In genomic region chr14:118795915-118796693, GRCm38 (mm10) we compare ENCODE assay signal across 9 mouse cellular contexts. TPM values are rescaled to one million over a fixed set of nuclear protein-coding genes. Genes with fewer than 3 reads are reported as not detected.
DNase-seq lines count a peak whose midpoint lies in the region; ATAC-seq and TF ChIP-seq lines count a peak whose summit lies in the region.
"Had no signal": no experiment of that assay in that cellular context is flagged by ENCODE, and none has a peak within 500 bp of the region (broad histone marks: within the 10 kb centered on the region; RNA-seq: fewer than 3 reads in every experiment).

No protein-coding gene starts in this region.

- peak; percentile 52; the same call in 1 of the 2 replicates for ATAC-seq in midbrain, embryonic 11.5 days (ENCODE audit: low FRiP score)
- ATAC-seq in midbrain, embryonic 13.5 days, result no peak
- ATAC-seq in granulocyte monocyte progenitor cell, adult 5-6 weeks (replicated peaks; ENCODE audit: poor library complexity, severe bottlenecking), result peak; percentile 47

- no peak for TF ChIP-seq POLR2A in liver, adult 2 months (IDR thresholded peaks at IDR 0.05; ENCODE audit: extremely low read depth, insufficient read depth, low read length)

- H3K27me3 ChIP-seq in midbrain, embryonic 11.5 days (ENCODE audit: control insufficient read depth, insufficient read depth, low read length), result no peaks in the 10 kb centered on the region
- peaks cover 4% of the 10 kb centered on the region; the same call in 1 of the 2 replicates for H3K27me3 ChIP-seq in midbrain, embryonic 13.5 days
- no peaks in the 10 kb centered on the region for H3K27me3 ChIP-seq in liver, adult 2 months (ENCODE audit: control insufficient read depth, insufficient read depth, low read length)

- H3K36me3 ChIP-seq in midbrain, embryonic 11.5 days (ENCODE audit: control insufficient read depth, insufficient read depth, low read length), result no peaks in the 10 kb centered on the region
- no peaks in the 10 kb centered on the region for H3K36me3 ChIP-seq in midbrain, embryonic 13.5 days
- no peaks in the 10 kb centered on the region for H3K36me3 ChIP-seq in liver, adult 2 months (ENCODE audit: control insufficient read depth, insufficient read depth, low read length)

- no peaks in the 10 kb centered on the region for H3K4me1 ChIP-seq in midbrain, embryonic 11.5 days (ENCODE audit: control insufficient read depth, insufficient read depth, low read length)
- 0 out of 2 replicates have a peak, but pooled peaks cover 9% of the 10 kb centered on the region for H3K4me1 ChIP-seq in midbrain, embryonic 13.5 days (replicated peaks)
- peaks cover 6% of the 10 kb centered on the region for H3K4me1 ChIP-seq in liver, adult 2 months (ENCODE audit: control insufficient read depth, insufficient read depth, low read length)

- no peak overlapping the region for H3K4me3 ChIP-seq in midbrain, embryonic 11.5 days (ENCODE audit: low read depth, low read length)
- H3K4me3 ChIP-seq in midbrain, embryonic 13.5 days (replicated peaks), result no peak overlapping the region
- no peak overlapping the region for H3K4me3 ChIP-seq in liver, adult 2 months (ENCODE audit: insufficient read depth, low read depth, low read length)

- no peaks in the 10 kb centered on the region for H3K9me3 ChIP-seq in midbrain, embryonic 11.5 days (ENCODE audit: control insufficient read depth, low read length)
- H3K9me3 ChIP-seq in midbrain, embryonic 13.5 days, result no peaks in the 10 kb centered on the region

- peak; percentile 60 for DNase-seq in midbrain, embryonic 11.5 days (ENCODE audit: low spot score, missing footprints)
- peak; percentile 89 for DNase-seq in liver, adult 2 months (ENCODE audit: extremely low read depth, low read depth, low spot score)
- DNase-seq in thymus, postnatal 14 days, result peak; percentile 62
- no peak for DNase-seq in adrenal gland, postnatal 10 days
- no peak for DNase-seq in left cerebral cortex, adult 8-10 months (ENCODE audit: low spot score in 2 of 2)
- DNase-seq: gastrocnemius, postnatal 14 days had no signal

- no peak overlapping the region for H3K9ac ChIP-seq in midbrain, embryonic 11.5 days (ENCODE audit: low read length)
- no peak overlapping the region for H3K9ac ChIP-seq in midbrain, embryonic 13.5 days (replicated peaks)
- H3K9ac ChIP-seq in liver, adult 2 months (ENCODE audit: low read depth, low read length), result no peak overlapping the region

- H3K79me2 ChIP-seq in liver, adult 2 months (ENCODE audit: control insufficient read depth, insufficient read depth, low read length), result no peaks in the 10 kb centered on the region

- WGBS in midbrain, embryonic 11.5 days, result 70% methylated on average over 10 of the region's 10 CpGs
- 69% methylated on average over 10 of the region's 10 CpGs for WGBS in midbrain, embryonic 13.5 days
- WGBS in liver, adult 2 months, result 39% methylated on average over 10 of the region's 10 CpGs

- no peak overlapping the region for H3K4me2 ChIP-seq in midbrain, embryonic 11.5 days
- no peak overlapping the region for H3K4me2 ChIP-seq in midbrain, embryonic 13.5 days (replicated peaks)

- TF ChIP-seq CTCF in liver, adult 2 months (IDR thresholded peaks at IDR 0.05; ENCODE audit: low read depth, low read length), result no peak

- no peak overlapping the region for H3K27ac ChIP-seq in midbrain, embryonic 11.5 days (ENCODE audit: low read depth, low read length)
- H3K27ac ChIP-seq in midbrain, embryonic 13.5 days, result no peak overlapping the region
- H3K27ac ChIP-seq in liver, adult 2 months (replicated peaks; ENCODE audit: insufficient read depth, low read depth, low read length), result no peak overlapping the region
- H3K27ac ChIP-seq: macrophage had no signal

RNA-seq across cellular contexts. Expression of gene Cldn10, which starts 8.4 kb away (rescaled TPM):
- 0.66 and 0.86 TPM in 2 replicates for polyA plus RNA-seq in midbrain, embryonic 11.5 days (2014; fragmentation: Nextera tagmentation; extraction: Ambion mirVana)
- 0.99 and 1.0 TPM in 2 replicates for polyA plus RNA-seq in midbrain, embryonic 13.5 days (2015; fragmentation: Nextera tagmentation; extraction: Ambion mirVana)
- total RNA-seq in granulocyte monocyte progenitor cell, adult 5-6 weeks (2014; fragmentation: Nextera tagmentation), result not detected in 2 replicates
- 0.31 TPM in 1 of 2 replicates, not detected in the other for total RNA-seq in granulocyte monocyte progenitor cell, adult 5-6 weeks (2017)
- total RNA-seq in liver, adult 2 months (2014; rRNA removed), result 0.09 and 0.13 TPM in 2 replicates
- not detected in 2 replicates for polyA plus RNA-seq in liver, adult 2 months (2012; rRNA removed)
- under 1 TPM; 0.57 to 0.64 TPM for total RNA-seq in adrenal gland, postnatal 10 days (2021)
- total RNA-seq in left cerebral cortex, adult 8-10 months (2022), result 10 to 100 TPM; 21.3 to 33.1 (median 30.4) TPM
- total RNA-seq: gastrocnemius, postnatal 14 days had no signal
- polyA plus RNA-seq: macrophage had no signal

Comparison
In these comparisons a context has a peak if more than half of its experiments do, and no peak if none do; other contexts are left out.
1. DNase-seq: peak in midbrain, embryonic 11.5 days (single experiment), liver, adult 2 months (single experiment) and thymus, postnatal 14 days (single experiment); none in adrenal gland, postnatal 10 days (single experiment) and left cerebral cortex, adult 8-10 months (0 of 2).
2. RNA of gene Cldn10, which starts 8.4 kb away (total RNA-seq): 21.3 to 33.1 TPM in left cerebral cortex, adult 8-10 months; 0.57 to 0.64 TPM in adrenal gland, postnatal 10 days, 0.31 TPM in granulocyte monocyte progenitor cell, adult 5-6 weeks and 0.09 to 0.13 TPM in liver, adult 2 months; every median in the first group is over 10 times any median in the second.